Mouse (Mus musculus) hindbrain, embryonic 12.5 days (tissue): ENCODE measurements at regions not wholly inside any gene's neighbourhood (a gene's known extent, or its start where the extent isn't known, plus 50 kb on each side); places are given as distances from the start of the nearest gene placed in this dataset.
"Not testable (repeated sequence)": the region's sequence is repeated elsewhere in the genome, so short reads cannot be mapped to it uniquely, and the experiment has no call there.

Source experiments
- ATAC-seq: fragments of 200-750 bp; cut with Nextera tagmentation; 2 replicates; pipeline ENCODE4 v1.8.0; 2017; ENCODE audit warnings: moderate TSS enrichment; ENCODE audit not compliant: low FRiP score
- H3K27ac ChIP-seq: fragments of 300-500 bp; sonication (generic); 2 replicates; pipeline ENCODE4 v1.5.1; 2016; ENCODE audit warnings: mild to moderate bottlenecking
- H3K27me3 ChIP-seq: fragments of 300-500 bp; sonication (generic); 2 replicates; pipeline ENCODE4 v1.6.1; 2016; ENCODE audit warnings: mild to moderate bottlenecking
- H3K36me3 ChIP-seq: fragments of 300-500 bp; sonication (generic); 2 replicates; pipeline ENCODE4 v1.6.1; 2016; ENCODE audit warnings: mild to moderate bottlenecking
- H3K4me1 ChIP-seq: fragments of 300-500 bp; sonication (generic); 2 replicates; pipeline ENCODE4 v1.6.1; 2016
- H3K4me2 ChIP-seq: fragments of 300-500 bp; sonication (generic); replicated peaks from 2 replicates; pipeline ENCODE4 v1.6.1; 2016; ENCODE audit warnings: mild to moderate bottlenecking
- H3K4me3 ChIP-seq: fragments of 300-500 bp; sonication (generic); 2 replicates; pipeline ENCODE4 v1.5.1; 2016; ENCODE audit warnings: mild to moderate bottlenecking
- H3K9ac ChIP-seq: fragments of 300-500 bp; sonication (generic); 2 replicates; pipeline ENCODE4 v1.6.1; 2016; ENCODE audit warnings: mild to moderate bottlenecking, moderate library complexity
- H3K9me3 ChIP-seq: fragments of 300-500 bp; sonication (generic); replicated peaks from 2 replicates; pipeline ENCODE4 v1.6.1; 2016; ENCODE audit warnings: mild to moderate bottlenecking
- WGBS: fragments of 180-500 bp; shearing (Covaris S2); methylation state at CpG from one replicate; pipeline ENCODE4 v1.1.7; 2016; 5-methylcytosine and 5-hydroxymethylcytosine counted together

DNA sequence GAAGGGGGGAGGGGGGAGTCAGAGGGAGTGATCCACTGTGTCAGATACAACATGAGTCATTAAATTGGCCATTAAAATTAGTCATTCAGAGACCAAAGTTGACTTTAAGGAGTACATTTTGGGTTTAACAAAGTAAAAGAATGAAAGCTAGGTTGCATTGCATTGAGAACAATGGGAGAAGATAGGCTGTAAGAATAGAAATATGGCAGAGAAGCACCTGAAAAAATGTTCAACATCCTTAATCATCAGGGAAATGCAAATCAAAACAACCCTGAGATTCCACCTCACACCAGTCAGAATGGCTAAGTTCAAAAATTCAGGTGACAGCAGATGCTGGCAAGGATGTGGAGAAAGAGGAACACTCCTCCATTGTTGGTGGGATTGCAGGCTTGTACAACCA, 202.0 kb upstream of the Zpld1 start:
- not testable (repeated sequence) for H3K9ac ChIP-seq, H3K27ac ChIP-seq, H3K4me3 ChIP-seq, H3K36me3 ChIP-seq, H3K27me3 ChIP-seq, ATAC-seq, H3K4me1 ChIP-seq, H3K4me2 ChIP-seq, H3K9me3 ChIP-seq

GRCm38 (mm10) chr16:55495051-55495450, 197.3 kb upstream of the Zpld1 start:
- no peak overlapping the region for H3K4me2 ChIP-seq
- 0 out of 2 replicates have a peak, but pooled peaks cover 2% of the 10 kb centered on the region for H3K9me3 ChIP-seq
- 83% methylated on average over 10 of the region's 10 CpGs for WGBS
- no peak overlapping the region for H3K27ac ChIP-seq
- H3K27me3 ChIP-seq = no peaks in the 10 kb centered on the region
- H3K4me1 ChIP-seq = no peaks in the 10 kb centered on the region
- H3K36me3 ChIP-seq = no peaks in the 10 kb centered on the region
- H3K9ac ChIP-seq = no peak overlapping the region
- no peak overlapping the region for H3K4me3 ChIP-seq
- ATAC-seq = no peak

DNA sequence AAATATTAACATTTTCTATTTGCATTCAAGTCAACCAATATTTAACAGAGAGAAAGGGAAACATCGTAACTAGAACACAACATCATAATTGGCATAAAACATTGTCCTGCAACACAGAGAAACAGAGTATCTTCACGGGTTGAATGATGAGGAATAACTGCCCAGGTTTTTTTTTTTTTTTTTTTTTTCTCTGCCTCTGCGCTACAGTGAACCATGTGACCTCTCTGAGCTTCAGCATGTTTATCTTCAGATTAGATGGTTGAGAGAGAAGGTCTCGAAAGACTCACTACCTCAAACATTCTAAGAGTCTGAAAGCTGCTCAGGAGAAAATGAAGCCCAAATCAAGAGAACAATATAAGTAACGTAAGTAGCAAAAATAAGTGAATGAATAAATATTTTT, 196.4 kb upstream of the Zpld1 start:
- H3K9ac ChIP-seq = no peak overlapping the region
- 0 out of 2 replicates have a peak, but pooled peaks cover 2% of the 10 kb centered on the region for H3K9me3 ChIP-seq
- 80% methylated on average over 5 of the region's 5 CpGs for WGBS
- H3K27me3 ChIP-seq = no peaks in the 10 kb centered on the region
- no peak overlapping the region for H3K4me3 ChIP-seq
- H3K36me3 ChIP-seq = no peaks in the 10 kb centered on the region
- no peak overlapping the region for H3K27ac ChIP-seq
- H3K4me2 ChIP-seq = no peak overlapping the region
- H3K4me1 ChIP-seq = no peaks in the 10 kb centered on the region
- no peak for ATAC-seq

DNA sequence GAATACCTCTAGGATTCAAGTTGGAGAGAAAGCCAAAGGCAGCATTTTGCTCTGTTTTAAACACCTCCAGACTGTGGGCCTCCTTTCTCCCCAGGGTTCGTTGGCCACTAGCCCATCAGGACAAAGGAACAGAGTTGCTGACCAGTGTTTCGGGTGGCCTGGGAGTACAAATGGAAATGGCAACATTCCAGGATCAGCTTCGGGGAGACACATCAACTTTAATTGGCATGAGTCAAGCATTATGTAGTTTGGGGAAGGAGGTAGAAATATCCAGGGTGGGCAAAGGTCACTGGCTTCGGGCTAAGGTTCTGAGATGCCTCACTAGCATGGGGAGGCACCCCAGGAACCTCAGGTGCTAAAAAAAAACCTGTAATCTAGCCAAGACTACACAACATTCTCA, 194.3 kb upstream of the Zpld1 start:
- Histone ChIP-seq H3K27me3 (no peaks in the 10 kb centered on the region), H3K36me3 (no peaks in the 10 kb centered on the region), H3K4me2 (no peak overlapping the region), H3K9me3 (0 out of 2 replicates have a peak, but pooled peaks cover 2% of the 10 kb centered on the region), H3K4me1 (no peaks in the 10 kb centered on the region), H3K9ac (no peak overlapping the region), H3K27ac (no peak overlapping the region), H3K4me3 (no peak overlapping the region)
- ATAC-seq = no peak
- WGBS = 77% methylated on average over 4 of the region's 4 CpGs

DNA sequence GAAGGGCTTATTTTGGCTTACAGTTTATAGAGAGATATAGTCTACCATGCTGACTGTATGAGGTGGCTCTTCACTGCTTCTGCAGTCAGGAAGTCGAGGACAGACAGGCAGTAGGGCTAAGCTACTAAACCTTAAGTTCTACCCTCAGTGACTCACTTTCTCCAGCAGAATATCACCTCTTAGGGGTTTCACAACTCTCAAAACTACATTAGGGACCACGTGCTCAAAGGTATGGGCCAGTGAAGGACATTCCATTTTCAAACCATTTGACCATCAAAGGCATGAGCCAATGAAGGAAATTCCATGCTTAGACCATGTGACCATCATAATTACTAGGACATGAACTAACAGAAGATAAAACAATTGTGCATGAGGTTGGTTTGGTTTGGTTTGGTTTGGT, 186.6 kb upstream of the Zpld1 start:
- 88% methylated on average over 2 of the region's 2 CpGs for WGBS
- no peak overlapping the region for H3K4me3 ChIP-seq
- H3K36me3 ChIP-seq = no peaks in the 10 kb centered on the region
- no peaks in the 10 kb centered on the region for H3K4me1 ChIP-seq
- no peak overlapping the region for H3K27ac ChIP-seq
- no peaks in the 10 kb centered on the region for H3K9me3 ChIP-seq
- H3K9ac ChIP-seq = no peak overlapping the region
- no peaks in the 10 kb centered on the region for H3K27me3 ChIP-seq
- ATAC-seq = no peak
- H3K4me2 ChIP-seq = no peak overlapping the region

GRCm38 (mm10) chr16:55480745-55481144, 183.0 kb upstream of the Zpld1 start:
- 66% methylated on average over 11 of the region's 11 CpGs for WGBS

GRCm38 (mm10) chr16:55480304-55480703, 182.5 kb upstream of the Zpld1 start:
- H3K9me3 ChIP-seq = no peaks in the 10 kb centered on the region
- no peak overlapping the region for H3K4me3 ChIP-seq
- 48% methylated on average over 7 of the region's 7 CpGs for WGBS
- H3K27me3 ChIP-seq = no peaks in the 10 kb centered on the region
- no peak overlapping the region for H3K9ac ChIP-seq
- ATAC-seq = peak; percentile 49; the same call in 1 of the 2 replicates
- H3K4me2 ChIP-seq = no peak overlapping the region
- H3K27ac ChIP-seq = no peak overlapping the region
- no peaks in the 10 kb centered on the region for H3K4me1 ChIP-seq
- no peaks in the 10 kb centered on the region for H3K36me3 ChIP-seq

More at GRCm38 (mm10) chr16:55480745-55481144, 183.0 kb upstream of the Zpld1 start:
- peak; percentile 33; the same call in 1 of the 2 replicates for ATAC-seq
- H3K9me3 ChIP-seq = no peaks in the 10 kb centered on the region
- no peak overlapping the region for H3K4me2 ChIP-seq
- no peaks in the 10 kb centered on the region for H3K27me3 ChIP-seq
- no peaks in the 10 kb centered on the region for H3K4me1 ChIP-seq
- H3K27ac ChIP-seq = no peak overlapping the region
- H3K9ac ChIP-seq = no peak overlapping the region
- H3K4me3 ChIP-seq = no peak overlapping the region
- no peaks in the 10 kb centered on the region for H3K36me3 ChIP-seq

- ATAC-seq = peak; percentile 68
- H3K4me1 ChIP-seq = no peaks in the 10 kb centered on the region
- H3K4me3 ChIP-seq = no peak overlapping the region
- H3K36me3 ChIP-seq = no peaks in the 10 kb centered on the region
- no peaks in the 10 kb centered on the region for H3K9me3 ChIP-seq
- no peak overlapping the region for H3K27ac ChIP-seq
- 29% methylated on average over 17 of the region's 17 CpGs for WGBS
- no peaks in the 10 kb centered on the region for H3K27me3 ChIP-seq
- H3K9ac ChIP-seq = no peak overlapping the region
- H3K4me2 ChIP-seq = no peak overlapping the region
Measured at GRCm38 (mm10) chr16:55476544-55477208, 178.9 kb upstream of the Zpld1 start.

GRCm38 (mm10) chr16:55474950-55475525, 177.3 kb upstream of the Zpld1 start:
- no peak overlapping the region for H3K9ac ChIP-seq
- no peaks in the 10 kb centered on the region for H3K9me3 ChIP-seq
- no peak overlapping the region for H3K4me2 ChIP-seq
- no peak overlapping the region for H3K27ac ChIP-seq
- H3K27me3 ChIP-seq = no peaks in the 10 kb centered on the region
- H3K4me3 ChIP-seq = no peak overlapping the region
- 83% methylated on average over 7 of the region's 7 CpGs for WGBS
- H3K4me1 ChIP-seq = no peaks in the 10 kb centered on the region
- no peaks in the 10 kb centered on the region for H3K36me3 ChIP-seq
- ATAC-seq = no peak

DNA sequence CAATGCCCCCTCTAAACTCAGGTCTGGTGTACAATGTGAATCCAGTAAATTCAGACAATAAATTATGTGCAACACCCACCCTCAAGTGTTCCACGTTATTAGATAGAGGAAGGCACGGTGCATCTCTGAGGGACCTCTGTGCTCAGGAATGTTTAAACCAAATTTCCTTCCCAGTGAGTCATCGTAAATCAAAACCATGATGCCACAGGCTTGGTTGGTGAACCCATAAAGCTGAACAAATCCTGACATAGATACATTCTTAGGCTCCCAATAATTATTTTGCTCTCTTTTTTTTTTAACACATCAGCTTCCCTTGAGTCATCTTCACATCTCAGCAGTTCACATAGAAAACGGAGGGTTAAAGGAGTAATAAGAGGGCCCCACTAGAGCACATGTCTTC, 173.6 kb upstream of the Zpld1 start:
- H3K4me1 ChIP-seq = no peaks in the 10 kb centered on the region
- WGBS = 79% methylated on average over 4 of the region's 4 CpGs
- no peak overlapping the region for H3K9ac ChIP-seq
- H3K27ac ChIP-seq = no peak overlapping the region
- no peaks in the 10 kb centered on the region for H3K36me3 ChIP-seq
- H3K9me3 ChIP-seq = no peaks in the 10 kb centered on the region
- ATAC-seq = no peak
- no peak overlapping the region for H3K4me2 ChIP-seq
- H3K4me3 ChIP-seq = no peak overlapping the region
- no peaks in the 10 kb centered on the region for H3K27me3 ChIP-seq

GRCm38 (mm10) chr16:55470721-55471120, 172.9 kb upstream of the Zpld1 start:
- no peak for ATAC-seq
- Histone ChIP-seq H3K36me3 (no peaks in the 10 kb centered on the region), H3K27ac (no peak overlapping the region), H3K4me2 (no peak overlapping the region), H3K4me3 (no peak overlapping the region), H3K9me3 (no peaks in the 10 kb centered on the region), H3K27me3 (no peaks in the 10 kb centered on the region), H3K9ac (no peak overlapping the region), H3K4me1 (no peaks in the 10 kb centered on the region)
- 57% methylated on average over 13 of the region's 13 CpGs for WGBS

DNA sequence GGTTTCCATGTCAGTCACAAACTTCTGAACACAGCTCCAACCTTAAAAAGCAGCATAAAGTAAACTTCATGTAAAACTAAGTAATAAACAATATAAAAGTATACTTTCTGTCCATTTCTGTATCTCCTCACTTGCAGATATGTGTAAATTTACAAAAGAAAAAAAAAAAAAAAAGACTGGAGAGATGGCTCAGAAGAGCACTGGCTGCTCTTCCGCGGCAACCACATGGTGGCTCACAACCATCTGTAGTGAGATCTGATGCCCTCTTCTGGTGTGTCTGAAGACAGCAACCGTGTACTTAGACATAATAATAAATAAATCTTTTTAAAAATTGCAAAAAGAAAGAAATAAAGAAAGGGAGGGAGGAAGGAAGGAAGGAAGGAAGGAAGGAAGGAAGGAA, 171.9 kb upstream of the Zpld1 start:
- no peaks in the 10 kb centered on the region for H3K27me3 ChIP-seq
- H3K9ac ChIP-seq = no peak overlapping the region
- no peak overlapping the region for H3K4me2 ChIP-seq
- H3K27ac ChIP-seq = no peak overlapping the region
- no peaks in the 10 kb centered on the region for H3K9me3 ChIP-seq
- no peaks in the 10 kb centered on the region for H3K36me3 ChIP-seq
- no peak for ATAC-seq
- 57% methylated on average over 3 of the region's 3 CpGs for WGBS
- H3K4me3 ChIP-seq = no peak overlapping the region
- no peaks in the 10 kb centered on the region for H3K4me1 ChIP-seq

- no peaks in the 10 kb centered on the region for H3K4me1 ChIP-seq
- 55% methylated on average over 9 of the region's 9 CpGs for WGBS
- no peaks in the 10 kb centered on the region for H3K27me3 ChIP-seq
- peak; percentile 89 for ATAC-seq
- no peaks in the 10 kb centered on the region for H3K9me3 ChIP-seq
- no peak overlapping the region for H3K9ac ChIP-seq
- H3K27ac ChIP-seq = no peak overlapping the region
- H3K36me3 ChIP-seq = no peaks in the 10 kb centered on the region
- no peak overlapping the region for H3K4me2 ChIP-seq
- H3K4me3 ChIP-seq = no peak overlapping the region
Measured at GRCm38 (mm10) chr16:55468833-55469458, 171.2 kb upstream of the Zpld1 start.
